Mouse (Mus musculus) heart, postnatal 0 days (tissue): Measurements from ENCODE around the gene Pi4k2a.

ENCODE experiments used
- CTCF ChIP-seq: IDR thresholded peaks from 2 replicates; pipeline ENCODE4 v1.5.1; 2016; ENCODE audit warnings: antibody characterized with exemption, control low read depth, low read depth
- EP300 ChIP-seq: IDR thresholded peaks from 2 replicates; pipeline ENCODE4 v1.6.1; 2016; ENCODE audit warnings: antibody characterized with exemption, low read depth

DNA sequence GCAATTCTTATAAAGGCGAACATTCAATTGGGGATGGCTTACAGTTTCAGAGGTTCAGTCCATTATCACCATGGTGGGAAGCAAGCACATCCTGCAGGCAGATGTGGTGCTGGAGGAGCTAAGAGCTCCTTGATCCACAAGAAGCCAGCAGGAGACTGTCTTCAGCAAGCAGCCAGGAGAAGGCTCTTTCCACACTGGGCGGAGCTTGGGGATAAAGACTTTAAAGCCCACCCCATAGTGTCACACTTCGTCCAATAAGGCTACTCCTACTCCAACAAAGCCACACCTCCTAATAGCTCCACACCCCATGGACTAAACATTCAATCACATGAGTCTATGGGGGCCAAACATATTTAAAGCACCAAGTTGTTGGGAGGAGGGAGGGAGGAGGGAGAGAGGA lies 51.7 kb downstream of the Pi4k2a start:
- TF ChIP-seq CTCF (no peak), EP300 (no peak)
